Mouse (Mus musculus): ENCODE measurements at regions not wholly inside any gene's neighbourhood (a gene's known extent, or its start where the extent isn't known, plus 50 kb on each side); places are given as distances from the start of the nearest gene placed in this dataset.

GRCm38 (mm10) chr5:120054498-120055167 lies 61.6 kb upstream of the Rbm19 start:
- no peak for ATAC-seq
- H3K4me1 ChIP-seq (ENCODE audit: insufficient read depth, low read depth, low read length), result no peaks in the 10 kb centered on the region
- no peak for DNase-seq (ENCODE audit: low spot score)
- no peaks in the 10 kb centered on the region for H3K27me3 ChIP-seq (replicated peaks; ENCODE audit: insufficient read depth, low read length)
- no peaks in the 10 kb centered on the region for H3K36me3 ChIP-seq (ENCODE audit: insufficient read depth, low read length)
- H3K9ac ChIP-seq (replicated peaks; ENCODE audit: low read depth), result no peak overlapping the region
- TF ChIP-seq EP300 (IDR thresholded peaks at IDR 0.05) (no peak), CTCF (IDR thresholded peaks at IDR 0.05) (no peak)
- no peak overlapping the region for H3K4me3 ChIP-seq (ENCODE audit: low read depth, low read length)
- H3K4me2 ChIP-seq (replicated peaks; ENCODE audit: low read depth, low read length), result no peak overlapping the region
- no peak overlapping the region for H3K27ac ChIP-seq (ENCODE audit: low read length)
- H3K9me3 ChIP-seq (ENCODE audit: low read length), result no peaks in the 10 kb centered on the region
- 37% methylated on average over 5 of the region's 5 CpGs for WGBS
